Mouse (Mus musculus): Measurements from ENCODE around the gene Nfib. TPM values are rescaled to one million over a fixed set of nuclear protein-coding genes. Genes with fewer than 3 reads are reported as not detected.

Gene Nfib
- polyA plus RNA-seq, 1 experiment from 2014 or later = 59.0 TPM

DNA sequence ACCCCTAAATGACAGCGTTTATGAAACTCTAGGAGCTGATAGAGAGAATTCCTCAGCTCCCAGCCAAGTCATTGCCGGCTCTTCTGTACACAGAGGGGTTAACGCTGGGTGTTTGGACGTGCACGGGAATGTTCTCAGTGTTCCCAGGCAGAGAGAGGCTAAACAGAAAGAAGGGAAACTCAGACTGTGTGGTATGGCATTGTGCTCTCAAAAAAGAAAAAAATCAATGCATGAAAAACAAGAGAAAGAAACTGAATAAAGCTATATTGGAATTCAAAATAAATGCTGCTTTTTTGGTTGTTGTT, 455.2 kb downstream of the Nfib start:
- no peak for ATAC-seq (replicated peaks; ENCODE audit: insufficient number of reproducible peaks, low FRiP score, low TSS enrichment)
- H3K4me2 ChIP-seq = no peak overlapping the region

DNA sequence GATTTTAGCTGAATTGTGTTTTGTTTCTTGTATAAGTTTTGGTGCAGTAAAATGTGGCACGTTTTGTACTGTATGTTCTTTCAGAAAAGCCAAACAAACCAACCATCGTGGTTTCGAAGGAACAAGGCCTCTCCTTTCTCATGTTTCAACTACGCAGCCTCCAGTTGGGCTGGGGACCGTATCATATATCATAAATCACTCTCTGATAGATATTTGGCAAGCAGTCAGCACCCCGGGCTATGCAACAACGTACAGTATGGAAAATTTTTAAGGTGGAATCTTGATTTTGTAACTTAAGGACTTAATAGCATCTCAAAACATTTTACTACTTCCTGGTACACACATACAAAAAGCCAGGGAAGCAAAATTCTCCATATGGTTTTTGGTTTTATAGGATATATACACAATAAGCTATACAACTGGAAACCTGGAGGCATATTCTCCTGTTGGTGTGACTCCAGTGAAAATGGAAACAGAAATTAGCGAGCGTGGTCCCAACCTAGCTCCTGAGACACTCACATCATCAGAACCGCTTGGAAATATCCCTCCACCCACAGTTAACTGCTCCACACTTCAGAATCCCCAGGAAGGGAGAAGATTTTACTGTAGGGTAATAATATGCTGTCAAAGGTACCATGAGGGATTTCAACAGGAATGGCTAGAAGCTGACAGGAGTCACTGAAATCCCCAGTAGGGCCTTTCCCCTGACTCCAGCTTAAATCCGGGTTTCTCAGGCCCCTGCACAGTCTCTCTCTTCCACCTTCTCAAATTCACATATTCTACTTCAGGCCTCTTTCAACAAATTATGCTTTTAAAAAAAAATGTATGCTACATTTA, 455.8 kb downstream of the Nfib start:
- peak overlapping the region; percentile 46; the same call in 1 of the 2 replicates for H3K27ac ChIP-seq (ENCODE audit: low read depth, low read length)
- H3K9ac ChIP-seq (ENCODE audit: low read depth, low read length) = no peak overlapping the region
- no peaks in the 10 kb centered on the region for H3K36me3 ChIP-seq (ENCODE audit: control insufficient read depth, insufficient read depth, low read length)
- 62% methylated on average over 11 of the region's 11 CpGs for WGBS (ENCODE audit: insufficient replicate concordance)
- H3K4me2 ChIP-seq = no peak overlapping the region
- H3K9me3 ChIP-seq (replicated peaks; ENCODE audit: control insufficient read depth, low read length) = no peaks in the 10 kb centered on the region
- H3K4me3 ChIP-seq (ENCODE audit: low read depth, low read length) = no peak overlapping the region
- no peaks in the 10 kb centered on the region for H3K27me3 ChIP-seq (ENCODE audit: control insufficient read depth, insufficient read depth, low read length)
- ATAC-seq (replicated peaks; ENCODE audit: insufficient number of reproducible peaks, low FRiP score, low TSS enrichment) = no peak
- peaks cover 15% of the 10 kb centered on the region for H3K4me1 ChIP-seq (ENCODE audit: control insufficient read depth, insufficient read depth, low read length)

More for the DNA sequence above, 455.2 kb downstream of the Nfib start:
- 27% methylated on average over 5 of the region's 5 CpGs for WGBS (ENCODE audit: insufficient replicate concordance)
- Histone ChIP-seq H3K27me3 (ENCODE audit: control insufficient read depth, insufficient read depth, low read length) (no peaks in the 10 kb centered on the region), H3K9me3 (replicated peaks; ENCODE audit: control insufficient read depth, low read length) (no peaks in the 10 kb centered on the region), H3K4me3 (ENCODE audit: low read depth, low read length) (no peak overlapping the region), H3K4me1 (ENCODE audit: control insufficient read depth, insufficient read depth, low read length) (peaks cover 15% of the 10 kb centered on the region), H3K9ac (ENCODE audit: low read depth, low read length) (no peak overlapping the region), H3K27ac (ENCODE audit: low read depth, low read length) (no peak overlapping the region), H3K36me3 (ENCODE audit: control insufficient read depth, insufficient read depth, low read length) (no peaks in the 10 kb centered on the region)

DNA sequence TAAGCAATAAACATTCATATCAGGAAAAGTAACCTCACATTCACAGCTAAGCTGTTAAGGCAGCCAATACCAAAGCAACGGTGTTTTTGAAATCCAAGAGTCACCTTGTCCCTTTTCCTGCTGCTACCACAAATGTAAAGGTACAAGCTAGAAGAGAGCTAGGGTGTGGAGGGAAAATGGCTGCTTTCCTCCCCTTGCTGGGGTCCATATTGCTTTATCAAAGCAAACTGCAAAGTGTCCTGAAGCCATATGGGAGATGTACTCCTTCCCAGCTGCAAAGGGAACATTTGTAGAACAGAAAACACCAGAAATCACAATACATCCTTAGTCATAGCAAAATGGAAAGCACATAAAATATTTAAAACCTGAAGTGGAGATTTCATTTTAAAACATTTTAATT, 456.6 kb downstream of the Nfib start:
- ATAC-seq (replicated peaks; ENCODE audit: insufficient number of reproducible peaks, low FRiP score, low TSS enrichment) = no peak
- H3K27me3 ChIP-seq (ENCODE audit: control insufficient read depth, insufficient read depth, low read length) = no peaks in the 10 kb centered on the region
- H3K9me3 ChIP-seq (replicated peaks; ENCODE audit: control insufficient read depth, low read length) = no peaks in the 10 kb centered on the region
- H3K4me3 ChIP-seq (ENCODE audit: low read depth, low read length) = no peak overlapping the region
- H3K36me3 ChIP-seq (ENCODE audit: control insufficient read depth, insufficient read depth, low read length) = no peaks in the 10 kb centered on the region
- H3K4me1 ChIP-seq (ENCODE audit: control insufficient read depth, insufficient read depth, low read length) = peaks cover 15% of the 10 kb centered on the region
- no peak overlapping the region for H3K4me2 ChIP-seq
- no peak overlapping the region for H3K27ac ChIP-seq (ENCODE audit: low read depth, low read length)
- 84% methylated on average over 1 of the region's 1 CpGs for WGBS (ENCODE audit: insufficient replicate concordance)
- no peak overlapping the region for H3K9ac ChIP-seq (ENCODE audit: low read depth, low read length)

DNA sequence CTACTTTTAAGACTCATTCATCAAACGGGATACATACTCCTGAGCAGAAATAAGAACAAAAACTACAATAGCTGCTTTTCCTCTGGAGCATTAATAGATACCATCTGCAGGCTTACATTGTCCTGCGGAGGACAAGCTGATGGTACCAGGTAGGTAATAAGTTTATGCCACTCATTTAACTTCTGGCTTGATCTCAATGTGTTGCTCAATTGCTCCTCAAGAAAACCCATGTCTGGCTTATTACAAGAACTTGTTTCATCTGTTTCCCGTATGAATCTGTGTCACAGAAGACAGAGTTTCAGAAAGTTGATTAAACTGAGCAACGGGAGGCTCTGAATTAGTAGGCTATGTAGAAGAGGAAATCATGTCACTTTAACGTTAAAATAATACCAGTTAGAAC, 457.5 kb downstream of the Nfib start:
- no peak overlapping the region for H3K9ac ChIP-seq (ENCODE audit: low read depth, low read length)
- no peaks in the 10 kb centered on the region for H3K27me3 ChIP-seq (ENCODE audit: control insufficient read depth, insufficient read depth, low read length)
- no peak overlapping the region for H3K27ac ChIP-seq (ENCODE audit: low read depth, low read length)
- no peak overlapping the region for H3K4me2 ChIP-seq
- H3K4me1 ChIP-seq (ENCODE audit: control insufficient read depth, insufficient read depth, low read length) = peaks cover 15% of the 10 kb centered on the region
- H3K9me3 ChIP-seq (replicated peaks; ENCODE audit: control insufficient read depth, low read length) = no peaks in the 10 kb centered on the region
- H3K36me3 ChIP-seq (ENCODE audit: control insufficient read depth, insufficient read depth, low read length) = no peaks in the 10 kb centered on the region
- no peak for ATAC-seq (replicated peaks; ENCODE audit: insufficient number of reproducible peaks, low FRiP score, low TSS enrichment)
- WGBS (ENCODE audit: insufficient replicate concordance) = 80% methylated on average over 5 of the region's 5 CpGs
- H3K4me3 ChIP-seq (ENCODE audit: low read depth, low read length) = no peak overlapping the region

DNA sequence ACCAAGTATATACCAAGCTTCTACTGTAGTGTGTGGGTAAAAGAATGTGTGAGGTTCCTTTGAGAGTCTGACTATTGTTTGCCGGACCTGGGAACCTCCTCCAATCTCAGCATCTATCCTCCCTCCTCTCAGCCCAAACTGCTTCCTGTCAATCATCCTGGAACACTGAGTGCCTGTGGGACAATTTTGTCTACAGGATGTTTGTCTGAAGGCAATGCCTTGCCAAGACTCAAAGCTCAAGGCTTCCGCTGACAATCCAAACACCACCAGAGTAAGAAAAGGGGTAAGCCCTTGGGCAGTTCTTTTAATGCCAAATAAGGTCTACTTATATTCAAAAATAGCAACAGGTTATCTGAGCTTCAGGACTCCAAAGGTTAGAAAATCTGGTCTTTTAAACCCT, 459.3 kb downstream of the Nfib start:
- H3K36me3 ChIP-seq (ENCODE audit: control insufficient read depth, insufficient read depth, low read length) = no peaks in the 10 kb centered on the region
- H3K9ac ChIP-seq (ENCODE audit: low read depth, low read length) = no peak overlapping the region
- H3K27ac ChIP-seq (ENCODE audit: low read depth, low read length) = no peak overlapping the region
- no peak for ATAC-seq (replicated peaks; ENCODE audit: insufficient number of reproducible peaks, low FRiP score, low TSS enrichment)
- H3K27me3 ChIP-seq (ENCODE audit: control insufficient read depth, insufficient read depth, low read length) = no peaks in the 10 kb centered on the region
- H3K4me2 ChIP-seq = no peak overlapping the region
- H3K9me3 ChIP-seq (replicated peaks; ENCODE audit: control insufficient read depth, low read length) = no peaks in the 10 kb centered on the region
- H3K4me1 ChIP-seq (ENCODE audit: control insufficient read depth, insufficient read depth, low read length) = peaks cover 15% of the 10 kb centered on the region
- 60% methylated on average over 2 of the region's 2 CpGs for whole genome bisulfite sequencing (ENCODE audit: insufficient replicate concordance)
- H3K4me3 ChIP-seq (ENCODE audit: low read depth, low read length) = no peak overlapping the region

Other genes starting within 250 kb of the Nfib start
- gene Zdhhc21, start 154.2 kb upstream of the Nfib start, polyA plus RNA-seq (2014; fragmentation: Nextera tagmentation; extraction: Ambion mirVana) = 9.9 and 11.3 TPM in 2 replicates
- not detected in 2 replicates for gene Cer1, start 179.4 kb upstream of the Nfib start, polyA plus RNA-seq (2014; fragmentation: Nextera tagmentation; extraction: Ambion mirVana)